Mouse (Mus musculus) retina, postnatal 1 day (tissue): ENCODE results near the gene Slc16a9.
A peak's percentile ranks its signal among the peaks of the same experiment; 100 is the strongest.

Experiments
- DNase-seq: peaks from one replicate; pipeline ENCODE4 v3.0.0-alpha.2; 2012

Slc16a9 gene

DNA sequence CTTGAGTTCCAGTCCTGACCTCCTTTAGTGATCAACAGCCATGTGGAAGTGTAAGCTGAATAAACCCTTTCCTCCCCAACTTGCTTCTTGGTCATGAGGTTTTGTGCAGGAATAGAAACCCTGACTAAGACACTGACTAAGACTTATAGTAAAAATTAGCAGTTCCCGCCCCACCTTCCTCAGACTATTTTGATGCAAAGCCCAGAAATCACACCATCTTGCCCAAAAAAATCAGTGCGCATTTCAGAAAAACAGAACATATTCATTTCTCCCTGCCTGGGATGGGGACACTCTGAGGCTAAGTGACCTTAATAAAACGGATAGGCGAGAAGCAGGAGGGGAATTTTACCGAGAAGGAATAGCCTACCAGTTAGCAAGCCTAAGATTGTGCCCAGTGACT, 60.8 kb downstream of the Slc16a9 start:
- no peak for DNase-seq

DNA sequence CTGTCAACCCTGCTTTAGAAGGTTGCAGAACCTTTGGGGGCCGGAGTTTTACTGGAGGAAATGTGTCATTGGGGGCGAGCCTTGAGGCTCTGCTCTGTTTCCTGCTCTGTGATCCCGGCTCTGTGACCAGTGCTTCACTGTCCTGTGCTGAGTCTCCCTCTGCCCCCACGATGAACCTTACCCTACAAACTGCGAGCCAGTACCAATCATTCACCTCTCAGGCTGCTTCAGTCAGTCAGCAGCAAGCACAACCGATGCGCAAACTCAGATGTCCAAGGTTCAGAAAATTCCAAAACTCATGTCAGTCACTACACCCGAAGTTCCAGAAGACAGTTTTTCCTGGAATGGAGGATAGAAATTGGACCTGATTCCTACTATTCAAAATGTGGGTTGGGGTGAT, 64.5 kb downstream of the Slc16a9 start:
- no peak for DNase-seq

DNA sequence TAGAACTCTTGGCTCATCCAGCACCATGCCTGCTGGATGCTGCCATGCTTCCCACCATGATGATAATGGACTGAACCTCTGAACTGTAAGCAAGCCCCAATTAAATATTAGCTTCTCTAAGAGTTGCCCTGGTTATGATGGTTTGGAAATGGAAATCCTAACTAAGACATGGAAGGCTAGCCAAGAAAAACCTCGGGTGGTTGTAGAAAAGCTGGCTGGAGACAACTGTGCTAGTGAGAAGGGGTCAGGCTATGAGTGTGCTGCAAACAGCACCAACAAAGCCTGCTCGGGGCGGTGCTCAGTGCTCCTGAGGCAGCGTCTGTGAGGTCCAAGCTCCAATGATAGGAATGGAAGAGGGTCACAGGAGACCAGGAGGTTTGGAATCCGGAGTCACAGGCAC, 65.7 kb downstream of the Slc16a9 start:
- no peak for DNase-seq

DNA sequence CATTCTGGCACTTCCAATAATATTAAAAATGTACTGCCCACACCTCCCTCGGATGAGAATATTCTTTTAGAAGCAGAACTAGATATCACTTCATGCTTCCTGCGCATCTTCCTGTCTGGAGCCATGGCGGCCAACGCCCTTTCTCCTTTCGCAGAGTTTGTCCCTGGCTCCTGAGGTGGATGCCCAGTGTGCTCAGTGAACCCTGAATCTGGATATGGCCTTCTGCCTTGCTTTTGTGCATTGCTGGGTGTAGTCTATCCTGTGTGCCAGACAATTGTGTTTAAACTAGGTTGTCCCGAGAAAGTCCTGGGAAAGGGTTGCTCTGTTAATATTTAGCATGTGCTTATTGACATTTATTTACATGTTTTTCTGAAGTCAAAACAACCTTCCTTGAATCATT, 71.0 kb downstream of the Slc16a9 start:
- DNase-seq = no peak

DNA sequence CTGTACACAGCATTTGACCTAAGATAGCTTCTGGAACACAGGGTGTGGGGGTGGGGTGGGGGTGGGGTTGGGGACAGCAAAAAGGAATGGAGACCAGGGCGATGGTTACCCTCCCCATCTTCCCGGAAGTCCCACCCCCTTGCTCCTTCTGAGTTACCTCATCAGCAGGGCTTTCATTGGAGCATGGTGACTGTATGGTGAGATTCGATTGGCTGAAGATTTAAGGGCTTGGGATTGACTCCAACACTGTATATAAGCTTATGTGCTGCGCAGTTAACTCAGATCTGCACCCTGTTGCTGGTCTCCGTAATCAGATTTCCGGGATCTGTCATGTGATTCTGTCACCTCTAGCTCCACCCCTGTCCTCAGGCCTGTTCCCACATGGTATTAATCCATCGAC, 72.0 kb downstream of the Slc16a9 start:
- DNase-seq = no peak

DNA sequence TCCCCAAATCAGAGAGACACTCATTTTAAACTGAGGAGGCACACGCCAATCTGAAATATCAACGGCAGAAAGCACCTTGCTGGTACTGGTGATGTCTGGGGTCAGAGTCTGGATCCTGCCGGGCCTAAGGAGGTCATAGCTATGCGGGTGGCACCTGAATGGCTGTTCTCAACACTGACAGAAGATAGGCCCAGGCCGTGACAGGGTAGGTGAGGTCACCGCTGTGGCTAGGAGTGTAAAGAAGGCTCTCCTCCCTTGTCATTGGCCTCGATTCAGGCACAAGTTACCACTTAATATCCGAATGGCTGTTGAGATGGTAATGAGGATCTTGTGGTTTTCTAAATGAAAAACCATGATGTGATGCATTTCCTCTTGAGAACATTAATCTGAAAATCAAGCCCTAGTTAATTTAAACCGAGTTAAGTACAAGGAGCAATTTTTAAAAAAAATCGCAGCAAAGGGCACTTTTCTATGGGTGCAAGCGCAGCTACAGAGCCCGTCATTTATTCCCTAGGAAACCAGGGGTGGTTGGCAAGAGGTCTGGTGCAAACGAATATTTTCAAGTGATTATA, 72.6 kb downstream of the Slc16a9 start:
- no peak for DNase-seq

DNA sequence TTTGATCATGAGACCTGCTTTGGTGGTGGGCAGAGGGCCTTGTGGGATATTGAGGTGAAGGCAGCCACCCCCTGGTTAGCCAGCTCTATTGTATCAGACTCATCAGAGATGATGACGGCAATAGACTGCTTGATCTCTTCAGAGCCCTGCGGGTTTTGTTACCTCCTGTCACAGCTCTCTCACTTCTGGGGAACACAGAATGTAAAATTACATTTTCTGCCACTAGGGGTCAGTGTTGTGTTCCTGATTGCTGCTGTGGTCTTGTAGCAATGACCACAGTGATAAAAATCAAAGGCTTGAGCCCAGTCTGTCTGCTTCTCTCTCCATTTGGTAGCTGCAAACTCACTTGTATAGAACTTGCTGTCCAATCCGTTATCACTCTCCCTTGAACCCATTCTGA, 73.7 kb downstream of the Slc16a9 start:
- DNase-seq = peak; percentile 88

DNA sequence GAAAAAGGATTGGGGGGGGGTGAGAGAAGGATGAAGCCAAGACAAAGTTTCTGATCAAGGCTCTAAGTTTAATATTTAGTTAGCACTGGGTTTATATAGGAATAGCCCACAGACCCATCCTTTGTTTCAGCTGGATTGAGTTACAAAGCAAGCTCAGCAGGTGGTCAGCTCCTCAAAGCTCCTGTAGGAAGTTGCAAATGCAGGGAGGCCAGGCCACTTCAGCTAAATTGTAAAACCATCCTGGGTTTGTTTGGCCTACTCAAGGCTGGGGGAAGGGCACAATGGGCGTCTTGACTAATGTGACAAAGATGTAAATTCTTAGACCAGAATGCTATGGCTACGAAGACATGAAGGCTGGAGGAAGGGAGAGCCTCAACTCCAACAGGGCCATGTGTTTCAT, 80.6 kb downstream of the Slc16a9 start:
- no peak for DNase-seq

DNA sequence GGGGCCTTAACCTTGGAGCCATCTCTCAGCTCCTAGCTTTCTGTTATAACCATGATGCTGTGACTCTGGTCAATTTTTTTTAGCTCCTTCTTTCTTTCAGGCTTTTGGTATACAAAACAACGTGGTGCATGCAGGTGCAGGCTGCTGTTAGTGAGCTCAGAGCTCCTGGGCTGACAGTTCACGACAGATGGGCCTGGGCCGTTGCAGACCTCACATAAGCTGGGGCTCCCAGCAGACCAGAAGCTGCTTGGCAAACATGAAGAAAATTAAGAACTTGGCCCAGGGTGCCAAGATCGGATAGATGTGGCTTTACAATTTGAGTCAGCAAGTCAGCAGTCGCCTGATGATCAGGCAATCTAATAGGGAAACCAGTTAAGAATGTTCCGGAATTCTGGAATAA, 82.4 kb downstream of the Slc16a9 start:
- no peak for DNase-seq

DNA sequence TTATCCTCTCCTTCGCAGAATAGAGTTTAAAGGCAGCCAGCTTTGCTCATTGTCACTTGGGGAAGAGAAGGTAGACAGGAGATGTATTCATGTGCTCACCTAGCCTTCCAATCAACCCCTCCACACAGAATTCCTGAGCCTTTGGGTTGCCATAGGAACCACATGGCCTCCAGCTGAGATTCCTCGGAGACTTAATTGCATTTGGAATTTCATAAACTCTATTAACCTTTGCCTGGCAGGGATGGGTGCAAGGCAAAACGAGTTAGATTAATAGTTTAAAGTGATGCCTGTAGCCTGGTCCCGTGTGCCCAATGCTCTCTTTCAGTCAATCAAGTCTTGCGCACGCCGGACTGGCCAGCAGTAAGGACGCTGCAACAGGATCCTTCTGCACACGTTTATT, 83.2 kb downstream of the Slc16a9 start:
- DNase-seq = no peak
